Mouse (Mus musculus) heart, postnatal 14 days (tissue): ENCODE measurements around the gene Fktn. TPM values are rescaled to one million over a fixed set of nuclear protein-coding genes. Genes with fewer than 3 reads are reported as not detected.
A peak's percentile ranks its signal among the peaks of the same experiment; 100 is the strongest.

Experiments
- DNase-seq, 2 experiments: peaks; one replicate each; pipeline ENCODE4 v3.0.0; 2021 to 2022
- intact Hi-C: fragments of 180-260 bp; cut with DNase I; formaldehyde crosslinking; loops from one replicate; pipeline ENCODE4 v1.15.1; 2025
- total RNA-seq, 2 experiments: library from RNA; stranded (reverse); gene quantifications; 2 replicates each; pipeline ENCODE4 v1.2.3; 2021

The Fktn gene
- total RNA-seq, 2 experiments from 2014 or later, result 15.1 to 15.6 TPM

GRCm38 (mm10) chr4:53823697-53824096 lies 109.9 kb downstream of the Fktn start:
- peak; percentile 35 to 44 for DNase-seq
- intact Hi-C loops, result no loop called here

- intact Hi-C loops, result loop anchor here (5.0 kb wide), 1 partner anchor 48 kb away; the partner anchor contains the start of gene Tal2
- DNase-seq, result no peak
Observed at GRCm38 (mm10) chr4:53824831-53825230, 111.0 kb downstream of the Fktn start.

- DNase-seq, result peak; percentile 84 to 86
- intact Hi-C loops, result loop anchor here (5.0 kb wide), 1 partner anchor 49 kb away; the partner anchor contains the start of gene Tal2
Observed at GRCm38 (mm10) chr4:53825821-53826605, 112.2 kb downstream of the Fktn start, which contains the start of gene Tmem38b. Gene Tmem38b, plus strand, starts transcription at chr4:53826045.

- intact Hi-C loops, result loop anchor here (5.0 kb wide), 1 partner anchor 49 kb away; the partner anchor contains the start of gene Tal2
- no peak for DNase-seq
Observed at GRCm38 (mm10) chr4:53826641-53827248, 112.9 kb downstream of the Fktn start.

Other genes with a start within 250 kb of the Fktn start
- gene Fsd1l, start 82.5 kb upstream of the Fktn start, total RNA-seq, result 10 to 100 TPM; 47.8 to 53.6 TPM
- under 1 TPM; 0.07 to 0.12 TPM for gene Tal2, start 65.7 kb downstream of the Fktn start, total RNA-seq
- gene Tmem38b, start 112.0 kb downstream of the Fktn start, total RNA-seq, result 10 to 100 TPM; 13.9 to 17.0 TPM